Mouse (Mus musculus): ENCODE results near the gene Plcz1. TPM values are rescaled to one million over a fixed set of nuclear protein-coding genes. Genes with fewer than 3 reads are reported as not detected.

The Plcz1 gene
- polyA plus RNA-seq, 1 experiment, result not detected

GRCm38 (mm10) chr6:139957531-139958241, 83.6 kb downstream of the Plcz1 start:
- 73% methylated on average over 7 of the region's 7 CpGs for WGBS
- no peak for DNase-seq (ENCODE audit: low read depth, low spot score)

- DNase-seq (ENCODE audit: low read depth, low spot score), result no peak
- WGBS, result 75% methylated on average over 12 of the region's 12 CpGs
These were observed 87.7 kb downstream of the Plcz1 start for GRCm38 (mm10) chr6:139953596-139953995.

GRCm38 (mm10) chr6:139947106-139947879, 94.0 kb downstream of the Plcz1 start:
- DNase-seq (ENCODE audit: low read depth, low spot score), result no peak
- WGBS, result 62% methylated on average over 8 of the region's 8 CpGs

Other genes starting within 250 kb of the Plcz1 start
- not detected in 2 replicates for gene Capza3, start 205 bp downstream of the Plcz1 start, polyA plus RNA-seq (2012; rRNA removed)

Measured in large intestine, adult 2 months (tissue).